Mouse (Mus musculus) spleen, adult 2 months (tissue): ENCODE measurements around the gene Elobl. TPM values are rescaled to one million over a fixed set of nuclear protein-coding genes. Genes with fewer than 3 reads are reported as not detected.

Source experiments
- DNase-seq, 2 experiments: peaks; one replicate each; pipeline versions ENCODE4 v3.0.0 to v3.0.0-alpha.2; 2012 to 2021; ENCODE audit warnings: low spot score in 2 of 2, low read depth in 1 of 2
- H3K27ac ChIP-seq: fragments of 200-500 bp; 2 replicates; pipeline ENCODE4 v1.5.1; 2012; ENCODE audit warnings: low read length, inconsistent platforms; ENCODE audit not compliant: insufficient read depth
- H3K27me3 ChIP-seq: fragments of 200-500 bp; 2 replicates; pipeline ENCODE4 v1.6.1; 2012; ENCODE audit warnings: mild to moderate bottlenecking, moderate library complexity, low read length, inconsistent platforms; ENCODE audit not compliant: control insufficient read depth, insufficient read depth
- H3K36me3 ChIP-seq: fragments of 200-500 bp; 2 replicates; pipeline ENCODE4 v1.6.1; 2012; ENCODE audit warnings: mild to moderate bottlenecking, low read length, inconsistent platforms; ENCODE audit not compliant: control insufficient read depth, insufficient read depth
- H3K4me1 ChIP-seq: fragments of 200-500 bp; 2 replicates; pipeline ENCODE4 v1.6.1; 2011; ENCODE audit warnings: inconsistent platforms; ENCODE audit not compliant: control insufficient read depth, insufficient read depth, insufficient read length
- H3K4me3 ChIP-seq: fragments of 200-500 bp; 2 replicates; pipeline ENCODE4 v1.5.1; 2011; ENCODE audit warnings: mild to moderate bottlenecking, inconsistent platforms; ENCODE audit not compliant: insufficient read depth, insufficient read length; ENCODE audit errors: extremely low read depth
- CTCF ChIP-seq: fragments of 200-500 bp; IDR thresholded peaks from 2 replicates; pipeline ENCODE4 v1.5.1; 2011; ENCODE audit warnings: mild to moderate bottlenecking, inconsistent platforms; ENCODE audit not compliant: insufficient read depth, insufficient read length, insufficient replicate concordance; ENCODE audit errors: extremely low read depth
- POLR2A ChIP-seq: fragments of 200-500 bp; IDR thresholded peaks from 2 replicates; pipeline ENCODE4 v1.6.1; 2011; ENCODE audit warnings: low read depth, low read length, inconsistent platforms
- WGBS: fragments of 180-500 bp; shearing (Covaris S2); methylation state at CpG from one replicate; pipeline ENCODE4 v1.1.7; 2018; 5-methylcytosine and 5-hydroxymethylcytosine counted together
- polyA plus RNA-seq: library from polyadenylated mRNA; depleted of rRNA; stranded (reverse); fragments of >200 nt; gene quantifications from 2 replicates; pipeline ENCODE4 v1.2.3, GENCODE M21; 2012; rRNA removed

The Elobl gene
- polyA plus RNA-seq, result 0.31 and 0.75 TPM in 2 replicates

- Histone ChIP-seq H3K4me3 (no peak within 1 kb of the TSS), H3K36me3 (no peaks in the 10 kb centered on the region), H3K27me3 (no peaks in the 10 kb centered on the region; the same call in 1 of the 2 replicates), H3K27ac (no peak within 1 kb of the TSS), H3K4me1 (no peaks in the 10 kb centered on the region)
- WGBS, result 69% methylated on average over 3 of the region's 3 CpGs
- TF ChIP-seq POLR2A, result no peak
- TF ChIP-seq CTCF, result no peak
- DNase-seq, result no peak
These were observed at the start of gene Elobl for GRCm38 (mm10) chr11:88966881-88967361. Gene Elobl (minus strand): TSS chr11:88966931.

GRCm38 (mm10) chr11:89012241-89012640, 45.5 kb upstream of the Elobl start:
- H3K4me3 ChIP-seq, result no peak overlapping the region
- DNase-seq, result no peak
- no peak overlapping the region for H3K27ac ChIP-seq
- no peaks in the 10 kb centered on the region for H3K27me3 ChIP-seq
- 95% methylated on average over 5 of the region's 5 CpGs for WGBS
- peaks cover 75% of the 10 kb centered on the region for H3K36me3 ChIP-seq
- no peaks in the 10 kb centered on the region for H3K4me1 ChIP-seq
- TF ChIP-seq POLR2A (no peak), CTCF (no peak)

- TF ChIP-seq CTCF, result no peak
- TF ChIP-seq POLR2A, result no peak
- Histone ChIP-seq H3K27me3 (no peaks in the 10 kb centered on the region), H3K27ac (no peak overlapping the region), H3K4me3 (no peak overlapping the region), H3K36me3 (peaks cover 63% of the 10 kb centered on the region), H3K4me1 (no peaks in the 10 kb centered on the region)
- no peak for DNase-seq
- 90% methylated on average over 7 of the region's 7 CpGs for WGBS
These were observed 42.8 kb upstream of the Elobl start for GRCm38 (mm10) chr11:89009496-89009895.

GRCm38 (mm10) chr11:89009066-89009465, 42.3 kb upstream of the Elobl start:
- Histone ChIP-seq H3K4me1 (no peaks in the 10 kb centered on the region), H3K36me3 (peaks cover 61% of the 10 kb centered on the region), H3K4me3 (no peak overlapping the region), H3K27me3 (no peaks in the 10 kb centered on the region), H3K27ac (no peak overlapping the region)
- WGBS, result 90% methylated on average over 9 of the region's 9 CpGs
- DNase-seq, result no peak
- TF ChIP-seq POLR2A (no peak), CTCF (no peak)

- 92% methylated on average over 3 of the region's 3 CpGs for WGBS
- H3K36me3 ChIP-seq, result peaks cover 49% of the 10 kb centered on the region
- peaks cover 13% of the 10 kb centered on the region; the same call in 1 of the 2 replicates for H3K4me1 ChIP-seq
- no peak for TF ChIP-seq POLR2A
- TF ChIP-seq CTCF, result no peak
- no peak for DNase-seq
- no peak overlapping the region for H3K4me3 ChIP-seq
- H3K27me3 ChIP-seq, result no peaks in the 10 kb centered on the region
- H3K27ac ChIP-seq, result no peak overlapping the region
These were observed 40.9 kb upstream of the Elobl start for GRCm38 (mm10) chr11:89007582-89007981.

- peaks cover 39% of the 10 kb centered on the region for H3K36me3 ChIP-seq
- H3K4me3 ChIP-seq, result no peak overlapping the region
- H3K4me1 ChIP-seq, result peaks cover 22% of the 10 kb centered on the region; the same call in 1 of the 2 replicates
- TF ChIP-seq CTCF (no peak), POLR2A (no peak)
- no peak for DNase-seq
- no peaks in the 10 kb centered on the region for H3K27me3 ChIP-seq
- H3K27ac ChIP-seq, result no peak overlapping the region
These were observed 39.7 kb upstream of the Elobl start for GRCm38 (mm10) chr11:89006404-89006803.

GRCm38 (mm10) chr11:89005473-89005872, 38.7 kb upstream of the Elobl start:
- no peak for DNase-seq
- WGBS, result 90% methylated on average over 5 of the region's 5 CpGs
- TF ChIP-seq POLR2A (no peak), CTCF (no peak)
- Histone ChIP-seq H3K4me3 (no peak overlapping the region), H3K36me3 (peaks cover 30% of the 10 kb centered on the region), H3K27ac (no peak overlapping the region), H3K27me3 (no peaks in the 10 kb centered on the region), H3K4me1 (peaks cover 26% of the 10 kb centered on the region; the same call in 1 of the 2 replicates)
